Mouse (Mus musculus): ENCODE results near the gene Usp48. TPM values are rescaled to one million over a fixed set of nuclear protein-coding genes. Genes with fewer than 3 reads are reported as not detected.

Usp48 gene
- total and polyA plus RNA-seq, 3 experiments, result 28.5 to 77.8 (median 36.6) TPM

- no peak overlapping the region for H3K4me2 ChIP-seq (ENCODE audit: insufficient read depth, low read depth, poor library complexity, severe bottlenecking)
- no peak overlapping the region for H3K4me3 ChIP-seq (replicated peaks in 1 of 3; ENCODE audit: low read depth in 2 of 3, low read length in 2 of 3, poor library complexity in 1 of 3)
- TF ChIP-seq EP300 (IDR thresholded peaks at IDR 0.05; ENCODE audit: low read length), result no peak
- no peak for TF ChIP-seq MAFK (IDR thresholded peaks at IDR 0.05; ENCODE audit: insufficient replicate concordance, low read length)
- TF ChIP-seq MEF2A (IDR thresholded peaks at IDR 0.05; ENCODE audit: borderline replicate concordance, low read depth, low read length), result no peak
- TF ChIP-seq TCF12 (IDR thresholded peaks at IDR 0.05; ENCODE audit: low read depth, low read length), result no peak
- TF ChIP-seq SMC3 (IDR thresholded peaks at IDR 0.05; ENCODE audit: low read depth, low read length), result no peak
- TF ChIP-seq MAZ (IDR thresholded peaks at IDR 0.05; ENCODE audit: low read depth, low read length), result no peak
- TF ChIP-seq SIN3A (IDR thresholded peaks at IDR 0.05; ENCODE audit: low read length), result no peak
- no peak for TF ChIP-seq E2F4 (IDR thresholded peaks at IDR 0.05; ENCODE audit: insufficient replicate concordance, low read depth, low read length)
- no peak for TF ChIP-seq ETS1 (conservative IDR thresholded peaks at IDR 0.05; ENCODE audit: low read depth, low read length)
- TF ChIP-seq JUND (conservative IDR thresholded peaks at IDR 0.05; ENCODE audit: low read depth, low read length), result no peak
- TF ChIP-seq RAD21 (IDR thresholded peaks at IDR 0.05; ENCODE audit: low read depth, low read length), result no peak
- no peak for TF ChIP-seq POLR2A (IDR thresholded peaks at IDR 0.05; ENCODE audit: low read depth, low read length)
- TF ChIP-seq PAX5 (IDR thresholded peaks at IDR 0.05; ENCODE audit: low read length), result no peak
- no peak for TF ChIP-seq HCFC1 (IDR thresholded peaks at IDR 0.05; ENCODE audit: low read depth, low read length)
- TF ChIP-seq IRF4 (IDR thresholded peaks at IDR 0.05; ENCODE audit: low read depth, low read length), result no peak
- TF ChIP-seq MAX (IDR thresholded peaks at IDR 0.05; ENCODE audit: low read length), result no peak
- no peak for TF ChIP-seq ELF1 (IDR thresholded peaks at IDR 0.05; ENCODE audit: low read depth, low read length)
- TF ChIP-seq JUN (IDR thresholded peaks at IDR 0.05; ENCODE audit: insufficient read depth, low read depth, low read length), result no peak
- in situ Hi-C loops (cut with MboI; ENCODE audit: low pct_ligation_motif_present, low pct_unique_long_range_greater_than_20kb, low sequenced_read_pairs) (no loop called here), dilution Hi-C loops (cut with MboI; ENCODE audit: extremely low pct_ligation_motif_present, extremely low pct_unique_long_range_greater_than_20kb, low sequenced_read_pairs) (no loop called here)
- H3K27me3 ChIP-seq (replicated peaks), result peaks cover 2% of the 10 kb centered on the region
- peaks cover 41 to 62% of the 10 kb centered on the region in 2 experiments for H3K36me3 ChIP-seq (replicated peaks in 1 of 2; ENCODE audit: control insufficient read depth in 1 of 2, insufficient read depth in 1 of 2, low read length in 1 of 2)
- H3K4me1 ChIP-seq (ENCODE audit: control insufficient read depth in 1 of 2, insufficient read depth in 2 of 2), result 0 out of 4 replicates have a peak, but pooled peaks cover 0 to 2% of the 10 kb centered on the region in 2 experiments
- no peak overlapping the region for H3K27ac ChIP-seq (ENCODE audit: insufficient read depth, low read depth)
- no peak overlapping the region for H3K9ac ChIP-seq (ENCODE audit: insufficient read depth, low read depth)
- no peak for DNase-seq (ENCODE audit: extremely low read depth)
- H3K9me3 ChIP-seq (replicated peaks; ENCODE audit: low read length), result no peaks in the 10 kb centered on the region
- H3K79me2 ChIP-seq (replicated peaks; ENCODE audit: control insufficient read depth, extremely low read depth, insufficient read depth, poor library complexity, severe bottlenecking), result no peaks in the 10 kb centered on the region
These were observed 64.1 kb downstream of the Usp48 start for GRCm38 (mm10) chr4:137657674-137658073.

GRCm38 (mm10) chr4:137659541-137659940 is 66.0 kb downstream of the Usp48 start:
- no peak overlapping the region for H3K4me3 ChIP-seq (replicated peaks in 1 of 3; ENCODE audit: low read depth in 2 of 3, low read length in 2 of 3, poor library complexity in 1 of 3)
- H3K27me3 ChIP-seq (replicated peaks), result peaks cover 19% of the 10 kb centered on the region
- H3K79me2 ChIP-seq (replicated peaks; ENCODE audit: control insufficient read depth, extremely low read depth, insufficient read depth, poor library complexity, severe bottlenecking), result no peaks in the 10 kb centered on the region
- H3K27ac ChIP-seq (ENCODE audit: insufficient read depth, low read depth), result no peak overlapping the region
- H3K4me1 ChIP-seq (ENCODE audit: control insufficient read depth in 1 of 2, insufficient read depth in 2 of 2), result peaks cover 0 to 5% of the 10 kb centered on the region in 2 experiments; a peak in 1 of 4 replicates
- in situ Hi-C loops (cut with MboI; ENCODE audit: low pct_ligation_motif_present, low pct_unique_long_range_greater_than_20kb, low sequenced_read_pairs), result no loop called here
- dilution Hi-C loops (cut with MboI; ENCODE audit: extremely low pct_ligation_motif_present, extremely low pct_unique_long_range_greater_than_20kb, low sequenced_read_pairs), result no loop called here
- no peak for DNase-seq (ENCODE audit: extremely low read depth)
- no peak for TF ChIP-seq SMC3 (IDR thresholded peaks at IDR 0.05; ENCODE audit: low read depth, low read length)
- no peak for TF ChIP-seq MYC (IDR thresholded peaks at IDR 0.05; ENCODE audit: low read depth, low read length)
- H3K9me3 ChIP-seq (replicated peaks; ENCODE audit: low read length), result no peaks in the 10 kb centered on the region
- no peak overlapping the region for H3K4me2 ChIP-seq (ENCODE audit: insufficient read depth, low read depth, poor library complexity, severe bottlenecking)
- no peak overlapping the region for H3K9ac ChIP-seq (ENCODE audit: insufficient read depth, low read depth)
- peaks cover 27 to 44% of the 10 kb centered on the region in 2 experiments for H3K36me3 ChIP-seq (replicated peaks in 1 of 2; ENCODE audit: control insufficient read depth in 1 of 2, insufficient read depth in 1 of 2, low read length in 1 of 2)
